Mouse (Mus musculus) kidney, postnatal 36 days (tissue): ENCODE data around the gene Dpy30.

Experiments
- DNase-seq, 2 experiments: peaks; one replicate each; pipeline ENCODE4 v3.0.0; 2021 to 2022; ENCODE audit warnings: mixed read lengths in 2 of 2

Dpy30 gene

DNA sequence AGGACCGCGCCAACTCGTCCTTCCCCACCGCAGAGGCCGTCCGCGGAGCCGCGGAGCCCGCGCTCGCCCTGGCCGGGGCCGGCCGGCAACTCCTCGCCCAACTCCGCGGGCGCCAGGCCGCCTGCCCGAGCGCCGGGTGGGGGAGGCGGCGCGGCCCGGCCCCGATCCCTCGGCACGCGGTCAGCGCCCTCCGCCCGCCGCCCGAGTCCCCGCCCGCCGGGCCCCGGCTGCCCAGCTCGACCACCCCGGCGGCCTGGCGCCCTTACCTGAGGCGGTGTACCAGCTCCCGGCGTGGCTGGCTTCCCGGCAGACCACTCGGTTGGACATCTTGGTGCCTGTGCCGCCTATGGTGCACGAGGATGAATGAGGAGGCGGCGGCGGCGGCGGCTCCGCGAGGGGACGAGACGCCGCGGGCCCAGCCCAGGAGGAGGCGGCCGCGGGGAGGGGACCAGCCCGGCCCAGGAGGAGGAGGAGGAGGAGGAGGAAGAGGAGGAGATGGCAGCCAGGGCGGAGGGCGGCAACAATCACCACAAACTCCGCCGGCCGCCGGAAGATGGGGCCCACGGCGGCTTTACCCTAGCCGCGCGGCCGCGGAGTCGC is 29.2 kb downstream of the Dpy30 start:
- peak; percentile 91 to 92 for DNase-seq

DNA sequence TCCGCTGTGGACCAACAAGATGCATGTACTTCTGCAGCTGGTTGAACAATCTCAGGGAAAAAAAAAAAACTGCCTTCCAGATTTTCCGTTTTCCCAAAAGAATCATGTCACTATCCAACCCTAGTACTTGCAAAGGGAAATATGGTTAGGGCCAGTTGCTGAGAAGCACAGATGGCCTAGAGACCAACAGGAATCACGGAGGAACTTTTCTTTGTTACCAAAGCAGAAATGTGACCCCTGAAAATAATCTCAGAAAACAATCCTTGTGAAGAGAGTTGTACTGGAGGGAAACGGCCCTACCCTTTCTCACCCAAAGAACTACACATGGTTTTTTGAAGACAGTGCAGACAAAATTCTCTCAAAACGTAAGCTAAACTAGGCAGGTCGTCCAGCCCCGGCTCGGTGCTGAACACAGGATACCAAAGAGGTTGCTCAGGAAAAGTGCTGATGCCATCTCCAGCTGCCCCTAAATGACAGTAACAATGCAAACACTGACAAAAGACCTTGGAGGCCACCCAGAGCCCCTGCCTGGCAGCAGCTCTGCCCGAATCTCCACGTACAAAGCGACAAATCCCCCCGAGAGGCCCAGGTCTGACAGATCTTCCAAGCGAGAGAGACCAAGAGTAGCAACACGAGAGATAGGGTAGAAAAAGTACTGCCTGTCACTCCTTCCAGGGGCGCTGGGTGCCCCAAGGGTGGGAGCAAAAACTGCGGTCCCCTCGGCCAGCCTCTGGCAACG is 29.9 kb downstream of the Dpy30 start:
- peak in 1 of 2 experiments; percentile 50 for DNase-seq

- DNase-seq = no peak
These were observed 31.9 kb downstream of the Dpy30 start for GRCm38 (mm10) chr17:74291640-74292361.

- DNase-seq = no peak
These were observed 32.9 kb downstream of the Dpy30 start for GRCm38 (mm10) chr17:74290869-74291268.

DNA sequence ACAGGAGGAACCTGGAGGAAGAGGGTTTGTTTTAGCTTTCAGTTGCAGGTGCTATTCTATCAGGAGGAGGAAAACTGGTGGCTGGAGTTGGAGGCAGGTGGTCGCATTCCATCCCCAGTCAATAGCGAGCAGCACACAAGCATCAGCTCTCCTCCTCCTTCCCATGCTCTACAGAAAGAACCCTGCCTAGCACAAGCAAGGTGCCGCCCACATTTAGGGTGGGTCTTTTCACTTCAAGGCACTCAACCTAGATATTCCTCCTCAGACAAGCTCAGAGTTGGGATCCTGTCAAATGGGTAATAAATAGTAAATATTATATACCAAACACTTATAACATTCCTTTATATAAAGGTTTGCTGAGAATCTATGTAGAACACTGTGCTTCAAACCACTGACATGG is 33.5 kb downstream of the Dpy30 start:
- DNase-seq = no peak

GRCm38 (mm10) chr17:74288626-74289025 is 35.1 kb downstream of the Dpy30 start:
- no peak for DNase-seq

- DNase-seq = no peak
These were observed 37.5 kb downstream of the Dpy30 start for GRCm38 (mm10) chr17:74286140-74286730.

GRCm38 (mm10) chr17:74285730-74286129 is 38.0 kb downstream of the Dpy30 start:
- DNase-seq = no peak

DNA sequence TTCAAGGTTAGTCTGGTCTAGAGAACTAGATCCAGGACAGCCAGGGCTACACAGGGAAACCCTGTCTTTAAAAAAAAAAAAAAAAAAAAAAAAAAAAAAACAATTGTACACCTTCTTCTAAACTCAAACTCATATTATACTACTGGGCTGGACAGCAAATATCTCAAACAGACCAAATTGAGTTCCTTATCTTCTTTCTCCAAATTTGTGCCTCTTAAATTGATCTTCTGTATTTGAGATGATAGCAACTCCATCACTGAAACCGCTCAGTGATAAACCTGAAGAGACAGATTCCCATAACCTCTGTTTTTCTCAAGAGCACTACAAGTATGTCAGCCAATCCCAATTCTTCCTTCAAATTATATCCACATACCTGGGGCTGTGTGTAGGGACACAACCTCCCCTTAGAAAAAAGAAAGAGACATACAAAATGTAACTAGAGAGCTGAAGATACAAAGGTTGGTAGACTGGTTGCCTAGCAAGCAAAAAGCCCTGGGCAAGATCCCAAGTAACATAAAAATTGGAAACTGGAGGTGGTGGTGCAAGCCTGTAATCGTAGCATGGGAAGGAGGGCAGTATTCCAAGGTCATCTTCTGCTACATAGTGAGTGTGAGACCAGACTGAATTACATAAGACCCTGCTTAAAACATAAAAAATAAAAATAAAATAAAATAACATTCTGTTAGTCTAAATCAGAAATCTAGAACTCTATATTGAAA is 39.2 kb downstream of the Dpy30 start:
- peak; percentile 39 to 74 for DNase-seq

GRCm38 (mm10) chr17:74282024-74282423 is 41.7 kb downstream of the Dpy30 start:
- no peak for DNase-seq

- no peak for DNase-seq
These were observed 44.5 kb downstream of the Dpy30 start for GRCm38 (mm10) chr17:74278966-74279869.

GRCm38 (mm10) chr17:74274471-74274870 is 49.3 kb downstream of the Dpy30 start:
- DNase-seq = peak; percentile 23 to 30

DNA sequence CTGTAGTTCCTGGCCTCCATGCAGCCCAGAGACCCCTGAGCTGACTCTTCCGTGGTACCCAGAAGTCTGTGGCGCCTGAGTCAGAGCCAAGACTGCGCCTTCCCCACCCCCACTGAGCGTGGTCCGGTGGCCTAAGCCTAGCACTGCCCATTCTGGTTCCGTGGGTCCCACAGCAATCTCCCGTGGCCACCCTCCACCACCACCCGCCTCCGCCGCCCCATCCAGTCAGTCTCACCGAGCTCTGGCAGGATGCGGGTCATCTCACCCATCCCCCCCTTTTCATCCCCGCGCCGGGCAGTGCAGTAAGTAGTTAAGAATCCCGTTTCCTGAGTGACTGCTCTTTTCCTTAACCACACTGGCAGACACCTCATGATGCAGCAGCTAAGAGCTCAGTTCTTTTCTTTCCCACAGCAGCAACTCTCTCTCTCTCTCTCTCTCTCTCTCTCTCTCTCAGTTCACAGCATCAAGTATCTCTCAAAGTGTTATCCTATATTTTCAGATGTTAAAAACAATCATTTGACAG is 51.0 kb downstream of the Dpy30 start:
- no peak for DNase-seq

GRCm38 (mm10) chr17:74271541-74272268 is 52.0 kb downstream of the Dpy30 start:
- DNase-seq = peak in 1 of 2 experiments; percentile 29

- DNase-seq = no peak
These were observed 53.5 kb downstream of the Dpy30 start for GRCm38 (mm10) chr17:74270205-74270604.

DNA sequence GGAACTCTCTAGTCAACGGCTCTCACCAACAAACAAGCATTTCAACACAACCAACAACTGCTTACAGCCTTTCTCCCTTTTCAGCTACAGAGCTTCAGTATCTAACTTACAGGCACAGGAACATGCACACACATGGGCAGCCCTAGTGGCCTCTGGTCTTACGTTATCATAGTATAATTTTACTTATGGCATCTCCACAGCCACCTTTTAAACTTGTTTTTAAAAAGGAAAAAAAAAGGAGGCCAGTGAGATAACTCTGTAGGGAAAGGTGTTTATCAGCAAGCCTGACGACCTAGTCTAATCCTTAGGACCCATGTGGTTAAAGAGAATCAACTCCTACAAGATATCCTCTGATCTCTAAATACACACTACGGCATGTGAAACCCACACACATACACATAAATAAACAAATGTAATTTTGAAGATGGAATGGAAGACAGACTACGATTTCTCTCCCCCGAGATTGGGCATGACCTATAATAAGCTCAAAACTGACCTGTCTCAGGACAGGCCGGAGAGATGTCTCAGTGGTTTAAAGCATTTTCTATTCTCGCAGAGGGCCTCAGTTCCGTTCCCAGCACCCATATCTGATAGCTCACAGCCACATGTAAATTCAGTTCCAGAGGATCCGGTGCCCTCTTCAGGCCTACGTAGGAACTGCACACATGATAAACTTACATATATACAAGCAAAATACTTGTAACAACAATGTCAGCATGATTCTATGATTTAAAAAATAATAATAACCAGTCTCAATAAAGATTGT is 56.1 kb downstream of the Dpy30 start:
- no peak for DNase-seq

GRCm38 (mm10) chr17:74265636-74266035 is 58.1 kb downstream of the Dpy30 start:
- DNase-seq = no peak

DNA sequence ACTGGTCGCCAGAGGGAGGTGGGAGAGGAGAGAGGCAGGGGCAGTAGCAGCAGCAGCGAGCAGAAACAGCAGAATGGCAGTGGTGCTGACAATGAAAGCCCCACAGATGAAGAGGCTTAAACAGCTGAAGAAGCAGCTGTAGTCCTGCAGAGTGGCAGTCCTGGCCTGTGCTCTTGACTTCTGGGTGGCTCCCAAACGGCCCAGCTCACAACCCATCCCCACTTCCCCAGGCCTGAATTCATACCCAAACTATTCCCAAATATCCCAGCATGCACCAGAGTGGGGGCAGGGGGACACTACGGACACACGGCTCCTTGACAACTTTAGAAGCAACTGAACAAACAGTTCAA is 58.6 kb downstream of the Dpy30 start:
- peak in 1 of 2 experiments; percentile 8 for DNase-seq

GRCm38 (mm10) chr17:74264333-74265155 is 59.2 kb downstream of the Dpy30 start:
- peak; percentile 36 to 55 for DNase-seq
